Mouse (Mus musculus): ENCODE results near the gene Atp2c2. TPM values are rescaled to one million over a fixed set of nuclear protein-coding genes. Genes with fewer than 3 reads are reported as not detected.

The Atp2c2 gene
- total RNA-seq, 1 experiment from 2014 or later, result not detected

DNA sequence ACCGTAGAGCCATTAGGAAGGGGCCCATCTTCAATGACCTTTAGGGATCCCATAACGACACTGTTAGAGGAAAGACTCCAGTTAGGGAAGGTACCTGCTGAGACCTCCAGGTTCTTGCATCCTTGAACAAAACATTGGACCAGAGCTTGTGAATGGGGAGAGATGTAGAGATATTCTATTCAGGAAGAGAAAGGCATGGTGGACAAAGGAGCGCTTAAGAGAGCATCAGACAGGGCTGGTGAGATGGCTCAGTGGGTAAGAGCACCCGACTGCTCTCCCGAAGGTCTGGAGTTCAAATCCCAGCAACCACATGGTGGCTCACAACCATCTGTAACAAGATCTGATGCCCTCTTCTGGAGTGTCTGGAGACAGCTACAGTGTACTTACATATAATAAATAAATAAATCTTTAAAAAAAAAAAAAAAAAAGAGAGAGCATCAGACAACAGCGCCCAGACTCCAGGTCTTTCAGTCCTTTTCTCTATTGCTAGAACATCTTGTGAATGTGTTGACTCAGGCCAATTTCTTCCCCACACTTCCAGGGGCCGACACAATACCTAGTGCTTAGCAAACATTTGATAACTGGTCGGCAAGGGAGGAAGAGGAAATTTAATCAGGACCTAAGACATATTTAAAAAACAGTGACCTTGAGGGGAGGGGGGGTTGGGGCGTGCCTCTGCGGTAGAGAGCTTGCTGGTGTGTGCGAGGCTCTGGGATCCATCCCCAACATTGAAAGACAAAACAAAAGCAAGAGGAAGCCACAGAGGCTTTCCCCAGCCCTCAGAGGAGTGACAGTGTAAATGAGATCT lies 37.5 kb downstream of the Atp2c2 start:
- ATAC-seq (replicated peaks; ENCODE audit: low read depth, poor library complexity, severe bottlenecking), result 0 out of 2 replicates have a peak, but pooled peaks have one; percentile 29

DNA sequence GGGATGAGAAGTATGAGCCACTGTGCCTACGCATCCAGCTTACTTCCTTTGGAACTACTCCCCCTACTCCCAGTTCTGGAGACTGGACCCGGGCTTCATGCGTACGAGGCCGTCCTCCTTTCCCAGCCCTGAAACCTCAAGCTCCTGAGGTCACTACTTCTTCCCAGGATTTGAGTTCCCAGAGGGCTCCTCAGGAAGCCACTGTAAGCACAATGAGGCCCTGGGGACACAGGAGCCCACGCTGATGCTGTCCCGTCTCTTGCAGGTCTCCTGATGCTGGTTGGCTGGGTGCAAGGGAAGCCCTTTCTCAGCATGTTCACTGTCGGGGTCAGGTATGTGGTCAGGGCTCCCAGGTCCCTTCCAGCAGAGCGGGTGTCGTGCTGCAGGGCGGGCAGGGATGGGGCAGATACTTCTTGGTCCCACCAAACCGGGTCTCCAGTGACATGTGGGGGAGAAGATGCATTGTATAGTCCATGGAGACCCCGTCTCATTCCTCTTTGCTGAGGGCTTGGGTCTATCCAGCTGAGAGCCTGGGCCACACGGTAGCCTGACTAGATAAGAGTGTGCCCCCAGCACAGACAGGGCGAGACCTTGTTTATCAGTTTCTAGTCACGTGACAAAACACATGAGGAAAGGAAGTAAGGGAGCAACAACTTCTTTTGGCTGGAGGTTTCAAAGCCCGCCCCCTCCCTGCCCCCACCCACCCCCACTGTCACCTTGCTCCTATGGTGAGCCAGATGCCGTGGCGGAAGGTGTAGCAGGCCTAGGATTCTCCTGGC lies 38.5 kb downstream of the Atp2c2 start:
- no peak for ATAC-seq (replicated peaks; ENCODE audit: low read depth, poor library complexity, severe bottlenecking)

DNA sequence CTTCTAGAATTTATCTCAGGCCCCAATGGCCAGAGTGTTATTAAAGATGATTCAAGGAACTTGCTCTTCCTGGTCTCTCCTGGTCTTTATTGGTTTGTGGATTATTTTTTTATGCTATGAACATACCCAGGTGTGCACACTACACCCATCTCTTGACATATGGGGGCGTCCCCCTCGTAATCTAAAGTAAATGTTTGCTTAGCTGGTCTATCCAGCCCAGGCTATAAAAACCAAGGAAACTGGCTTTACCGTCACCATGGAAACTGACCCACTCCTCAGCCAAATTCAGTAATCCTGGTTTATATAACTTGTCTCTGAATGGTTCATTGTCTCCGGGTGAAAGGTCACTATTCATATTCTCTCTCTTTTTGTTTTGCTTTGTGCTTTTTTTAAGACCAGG lies 40.8 kb downstream of the Atp2c2 start:
- ATAC-seq (replicated peaks; ENCODE audit: low read depth, poor library complexity, severe bottlenecking), result no peak

DNA sequence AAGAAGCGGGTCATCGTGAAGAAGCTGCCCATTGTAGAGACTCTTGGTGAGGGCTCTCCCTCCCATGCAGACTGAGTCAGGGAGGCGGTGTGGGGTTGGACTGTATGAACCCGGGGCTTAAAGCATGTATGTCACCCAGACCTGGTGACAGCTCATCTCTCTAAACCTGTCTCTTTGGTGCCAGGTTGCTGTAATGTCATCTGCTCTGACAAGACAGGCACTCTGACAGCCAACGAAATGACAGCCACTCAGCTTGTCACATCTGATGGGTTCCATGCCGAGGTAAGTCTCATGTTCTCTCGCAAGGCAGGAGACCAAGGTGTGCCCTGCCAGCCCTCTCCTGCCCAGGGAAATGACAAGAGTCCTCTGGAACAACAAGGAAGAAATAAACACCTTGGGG lies 42.6 kb downstream of the Atp2c2 start:
- no peak for ATAC-seq (replicated peaks; ENCODE audit: low read depth, poor library complexity, severe bottlenecking)

DNA sequence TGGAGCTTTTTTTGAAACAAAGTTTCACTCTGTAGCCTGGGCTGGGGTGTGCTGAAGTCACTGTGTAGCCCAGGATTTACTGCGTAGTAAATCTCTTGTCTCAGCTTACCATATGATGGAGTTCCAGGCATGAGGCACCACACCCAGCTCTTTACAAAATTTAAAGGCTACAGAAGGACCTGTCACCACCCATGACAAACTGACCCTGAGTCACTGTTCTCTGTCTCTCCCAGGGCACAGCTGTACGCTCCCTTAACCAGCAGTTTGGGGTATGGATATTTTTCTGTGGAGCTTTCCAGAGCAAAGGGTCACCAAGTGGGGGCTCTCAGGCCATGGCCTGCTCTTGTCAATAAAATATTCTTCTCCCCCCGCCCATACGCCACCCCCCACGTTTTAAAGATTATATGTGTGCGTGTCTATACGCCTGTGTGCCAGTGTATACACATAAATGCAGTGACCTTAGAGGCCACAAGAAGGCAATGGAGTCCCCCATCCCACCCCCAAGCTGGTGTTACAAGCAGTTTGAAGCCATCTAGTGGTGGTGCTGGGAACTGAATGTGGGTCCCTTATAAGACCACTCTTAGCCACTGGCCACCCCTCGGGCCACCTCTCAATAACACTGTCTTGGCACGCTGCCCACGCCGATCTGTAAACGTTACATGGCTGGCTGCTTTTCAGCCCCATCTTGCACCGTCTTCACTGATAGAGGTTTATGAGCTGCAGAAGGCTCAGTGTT lies 43.6 kb downstream of the Atp2c2 start:
- ATAC-seq (replicated peaks; ENCODE audit: low read depth, poor library complexity, severe bottlenecking), result peak; percentile 80

DNA sequence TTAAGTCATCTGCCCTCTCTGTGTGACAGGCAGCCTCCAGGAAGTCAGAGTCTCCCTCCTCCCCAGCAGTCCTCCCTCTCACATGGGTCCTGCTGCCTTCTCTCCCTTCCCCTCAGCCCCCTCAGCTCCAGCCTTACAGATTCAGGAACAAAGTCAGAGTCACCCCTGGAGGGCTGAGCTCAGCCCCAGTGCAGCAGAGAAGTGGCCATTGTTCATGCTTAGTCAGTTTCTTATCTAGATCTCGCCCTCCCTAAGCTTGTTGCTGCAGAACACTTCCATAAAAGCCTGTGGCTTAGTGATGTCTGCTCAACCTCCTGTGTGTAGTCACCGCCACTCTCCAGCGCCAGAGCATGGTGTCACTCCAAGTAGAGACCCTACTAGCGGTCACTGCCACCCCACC lies 44.8 kb downstream of the Atp2c2 start:
- ATAC-seq (replicated peaks; ENCODE audit: low read depth, poor library complexity, severe bottlenecking), result peak; percentile 57

DNA sequence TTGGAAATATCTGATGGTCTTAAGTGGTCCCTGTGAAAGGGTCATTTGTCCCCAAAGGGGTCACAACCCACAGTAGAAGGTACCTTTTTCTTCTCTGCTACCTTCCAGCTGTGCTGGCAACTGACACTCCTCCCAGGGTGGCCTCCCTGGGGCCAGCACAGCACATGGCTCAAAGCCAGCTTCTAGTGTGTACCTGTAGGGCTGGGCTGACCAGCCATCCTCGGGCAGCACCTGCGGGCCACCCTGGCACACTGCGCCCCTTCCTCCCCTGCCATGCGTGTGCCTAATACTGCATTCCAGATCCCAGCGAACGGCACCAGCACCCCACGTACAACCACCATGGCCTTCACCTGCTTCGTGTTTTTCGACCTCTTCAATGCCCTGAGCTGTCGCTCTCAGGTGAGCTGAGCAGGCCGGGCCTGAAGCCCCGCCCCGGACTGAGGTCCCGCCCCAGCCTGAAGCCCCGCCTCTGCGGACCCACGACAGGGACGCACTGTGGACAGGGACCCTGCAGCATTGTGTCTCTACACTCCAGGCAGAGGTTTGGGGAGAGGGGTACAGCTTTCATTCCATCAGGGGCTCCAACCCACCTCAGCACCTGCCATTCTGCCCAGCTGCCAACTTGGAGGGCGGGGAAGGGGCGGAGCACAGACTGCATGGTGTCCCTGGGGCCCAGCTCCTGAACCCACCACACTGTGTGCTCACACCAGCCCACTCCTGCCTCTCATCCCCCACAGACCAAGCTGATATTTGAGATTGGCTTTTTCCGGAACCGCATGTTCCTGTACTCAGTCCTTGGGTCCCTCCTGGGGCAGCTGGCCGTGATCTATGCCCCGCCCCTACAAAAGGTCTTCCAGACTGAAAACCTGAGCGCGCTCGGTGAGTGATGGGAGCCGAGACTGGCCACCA lies 55.7 kb downstream of the Atp2c2 start:
- ATAC-seq (replicated peaks; ENCODE audit: low read depth, poor library complexity, severe bottlenecking), result peak; percentile 75

DNA sequence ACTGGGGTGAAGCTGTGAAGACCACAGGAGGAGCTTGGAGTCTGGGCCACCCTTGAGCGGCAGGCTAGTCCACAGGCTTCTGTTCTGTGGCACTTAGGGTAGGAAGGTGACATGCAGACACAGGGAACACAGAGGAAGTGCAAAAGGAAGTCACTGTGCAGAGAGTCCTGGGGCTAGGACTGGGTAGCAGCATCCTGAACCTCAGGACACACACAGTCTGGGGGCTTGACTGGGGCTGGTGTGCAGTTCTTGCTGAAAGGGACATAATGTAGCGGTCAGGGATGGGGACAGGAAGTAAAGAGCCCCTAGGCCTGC lies 56.3 kb downstream of the Atp2c2 start:
- no peak for ATAC-seq (replicated peaks; ENCODE audit: low read depth, poor library complexity, severe bottlenecking)

DNA sequence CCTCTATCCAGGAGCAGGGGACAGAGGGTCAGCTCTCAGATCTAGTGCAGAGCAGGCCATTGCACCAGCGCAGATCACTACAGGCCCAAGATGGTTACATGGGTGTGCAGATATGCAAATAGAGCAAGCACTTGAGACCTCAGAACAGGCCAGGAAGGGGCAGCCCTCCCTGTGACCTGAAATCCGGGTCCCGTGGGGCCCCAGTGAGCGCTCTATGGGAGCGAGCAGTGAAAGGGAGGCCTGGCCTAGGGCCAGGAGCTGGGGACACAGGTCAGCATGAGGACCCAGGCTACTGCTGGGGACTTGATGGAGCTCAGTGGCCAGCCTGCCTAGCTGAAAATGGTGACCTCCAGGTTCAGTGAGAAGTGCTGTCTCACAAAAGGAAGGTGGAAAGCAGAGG lies 56.7 kb downstream of the Atp2c2 start:
- ATAC-seq (replicated peaks; ENCODE audit: low read depth, poor library complexity, severe bottlenecking), result no peak

DNA sequence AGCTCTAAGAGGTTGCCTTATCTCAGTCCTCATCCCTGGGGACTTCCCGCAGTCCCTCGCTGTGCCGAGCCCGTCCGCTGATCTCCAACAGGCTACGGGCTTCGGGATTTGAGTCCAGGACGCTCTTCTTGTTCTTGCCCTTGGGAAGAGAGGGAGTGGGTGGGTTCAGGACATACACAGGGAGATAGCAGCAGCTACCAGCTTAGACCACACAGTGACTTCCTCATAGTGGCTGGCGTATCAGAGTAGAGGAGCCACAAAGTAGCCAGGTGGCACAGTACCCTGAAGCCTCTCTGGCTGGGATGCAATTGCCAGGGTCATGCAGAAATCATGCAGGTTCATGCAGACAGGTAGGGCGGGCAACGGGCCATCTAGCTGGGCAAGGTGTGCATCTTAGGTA lies 61.9 kb downstream of the Atp2c2 start:
- ATAC-seq (replicated peaks; ENCODE audit: low read depth, poor library complexity, severe bottlenecking), result 0 out of 2 replicates have a peak, but pooled peaks have one; percentile 12

DNA sequence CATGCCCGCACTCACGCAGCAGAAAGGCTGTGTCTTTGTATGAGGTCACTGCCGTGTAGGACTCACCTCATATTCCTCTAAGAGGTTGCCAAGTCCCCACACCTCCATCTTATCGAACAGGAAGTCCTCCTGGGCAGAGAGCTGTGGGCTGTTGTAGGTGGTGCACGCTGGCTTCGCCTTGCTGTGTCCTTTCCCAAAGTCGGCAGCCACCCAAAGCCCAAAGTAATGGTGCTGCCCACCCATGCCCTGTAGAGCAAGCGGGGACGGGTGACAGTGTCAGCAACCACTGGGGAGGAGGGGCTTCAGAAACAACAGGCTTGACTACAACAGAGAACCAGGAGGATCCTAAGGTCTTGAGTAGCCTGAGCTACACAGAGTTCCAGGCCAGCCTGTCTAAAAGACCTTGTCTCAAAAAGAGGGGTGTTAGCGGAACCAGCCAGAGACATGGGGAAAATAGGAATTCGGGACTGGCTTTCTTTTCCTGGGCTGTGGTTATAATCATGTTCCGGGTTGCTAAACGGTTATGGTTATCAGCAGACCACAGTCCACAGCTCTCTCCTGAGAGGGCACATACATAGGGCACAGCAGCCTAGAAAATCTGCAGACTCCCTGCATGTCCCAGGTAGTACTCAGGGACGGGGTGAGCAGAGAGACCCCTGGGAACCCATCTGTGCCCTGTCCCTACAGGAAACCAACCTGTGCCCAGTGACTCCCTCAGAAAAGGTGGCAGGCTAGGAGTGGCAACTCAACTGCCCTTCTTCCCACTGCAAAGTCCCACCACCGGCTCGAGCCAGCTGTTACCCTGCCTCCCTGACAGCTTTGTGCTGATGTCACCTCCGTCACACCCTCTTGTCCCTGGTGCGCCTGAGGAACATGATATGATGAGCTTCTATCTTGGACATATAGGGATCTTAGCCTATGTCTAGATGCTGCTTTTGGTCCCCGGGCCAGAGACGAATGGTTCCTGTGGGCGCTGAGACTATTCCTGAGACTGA lies 62.7 kb downstream of the Atp2c2 start:
- ATAC-seq (replicated peaks; ENCODE audit: low read depth, poor library complexity, severe bottlenecking), result peak; percentile 59

DNA sequence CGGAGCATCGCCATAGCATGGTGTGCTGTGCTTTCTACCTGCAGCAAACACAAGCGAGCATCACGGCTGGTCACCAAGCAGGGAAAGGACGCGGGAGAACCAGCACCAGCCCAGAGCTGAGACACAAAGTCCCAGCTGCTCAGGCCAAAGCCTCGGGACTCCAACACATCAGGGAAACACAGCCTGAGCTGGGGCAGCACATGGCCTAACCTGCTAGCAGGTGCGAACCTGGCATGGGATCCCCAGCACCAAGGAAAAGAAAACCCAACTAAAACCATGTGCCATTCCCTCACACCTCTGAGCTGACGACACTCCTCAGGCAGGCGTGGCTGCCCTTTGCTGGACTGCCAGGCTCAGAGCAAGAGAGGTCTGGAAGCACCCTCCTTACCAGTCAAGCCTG lies 65.5 kb downstream of the Atp2c2 start:
- ATAC-seq (replicated peaks; ENCODE audit: low read depth, poor library complexity, severe bottlenecking), result no peak

DNA sequence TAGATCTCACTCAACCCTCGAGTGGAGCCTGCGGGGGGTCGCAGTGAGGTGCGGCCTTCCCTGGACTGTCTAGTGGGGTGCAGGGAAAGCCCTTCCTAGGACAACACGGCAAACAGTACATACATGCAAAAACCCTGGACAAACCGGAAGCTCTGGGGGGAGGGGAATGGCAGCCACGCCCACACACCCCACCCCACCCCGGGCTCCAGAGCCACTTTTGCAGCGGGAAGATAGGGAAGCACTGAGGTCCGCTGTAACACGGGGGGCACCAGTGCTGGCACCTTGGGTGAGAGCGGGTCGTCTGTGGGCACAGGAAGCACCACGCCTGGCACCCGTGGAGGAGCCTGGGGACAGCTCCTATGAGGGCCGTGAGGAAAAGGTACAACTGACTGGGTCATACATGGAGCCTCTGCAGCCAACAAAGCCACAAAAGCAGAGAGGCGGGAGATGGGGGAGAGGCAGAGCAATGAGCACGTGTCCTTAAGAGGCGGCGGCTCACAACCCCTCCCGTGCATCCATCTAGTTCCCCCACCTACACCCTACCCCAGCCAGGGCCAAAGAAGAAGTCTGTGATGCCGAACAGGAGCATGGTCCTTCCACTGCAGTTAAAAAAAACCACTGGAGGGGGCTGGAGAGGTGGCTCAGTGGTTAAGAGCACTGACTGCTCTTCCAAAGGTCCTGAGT lies 66.1 kb downstream of the Atp2c2 start:
- 0 out of 2 replicates have a peak, but pooled peaks have one; percentile 15 for ATAC-seq (replicated peaks; ENCODE audit: low read depth, poor library complexity, severe bottlenecking)

DNA sequence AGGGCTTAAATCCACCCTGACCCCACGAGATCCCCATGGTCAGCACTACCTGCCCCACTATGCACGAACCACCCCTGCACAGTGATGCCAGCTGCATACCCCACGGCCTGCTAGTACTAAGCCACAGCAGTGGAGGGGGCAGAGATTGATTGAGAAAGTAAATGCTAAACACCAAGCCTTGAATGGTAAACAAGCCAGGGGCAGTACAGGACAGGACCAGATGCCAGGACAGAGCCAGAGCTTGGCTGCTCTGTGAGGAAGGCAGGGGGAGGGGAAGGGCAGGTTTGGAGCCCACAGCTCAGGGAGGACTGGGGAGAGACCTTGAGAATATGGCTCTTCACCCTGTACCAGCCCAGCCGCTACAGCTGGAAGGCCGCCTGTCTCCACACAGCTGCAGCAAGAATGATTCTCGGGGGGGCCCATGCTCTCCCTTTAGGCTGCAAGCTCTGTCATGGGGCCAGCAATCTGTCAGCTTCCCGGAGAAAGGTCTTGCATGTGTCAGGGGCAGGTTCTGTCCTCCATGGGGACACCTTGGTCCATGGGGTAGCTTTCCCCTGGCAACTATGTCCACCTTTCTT lies 76.9 kb downstream of the Atp2c2 start:
- no peak for ATAC-seq (replicated peaks; ENCODE audit: low read depth, poor library complexity, severe bottlenecking)

DNA sequence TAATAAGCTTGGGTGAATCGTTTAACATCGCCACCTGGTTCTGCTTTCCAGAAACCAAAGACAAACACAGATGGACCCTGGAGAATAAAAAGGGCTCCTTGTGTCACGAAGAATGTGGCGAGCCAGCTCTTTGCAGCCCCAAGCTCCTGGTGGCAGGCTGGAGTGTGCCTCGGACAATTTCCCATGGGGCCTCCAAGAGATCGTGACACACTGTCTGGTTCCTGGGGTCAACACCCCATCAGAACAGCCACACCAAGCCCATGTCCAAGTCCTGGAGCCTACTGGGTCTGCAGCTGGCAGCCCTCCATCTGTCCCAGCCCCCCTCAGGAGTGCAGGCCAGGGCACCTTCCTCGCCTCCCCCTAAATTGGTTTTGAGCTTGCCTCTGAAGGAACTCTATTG lies 78.0 kb downstream of the Atp2c2 start:
- ATAC-seq (replicated peaks; ENCODE audit: low read depth, poor library complexity, severe bottlenecking), result peak; percentile 2; the same call in 1 of the 2 replicates

DNA sequence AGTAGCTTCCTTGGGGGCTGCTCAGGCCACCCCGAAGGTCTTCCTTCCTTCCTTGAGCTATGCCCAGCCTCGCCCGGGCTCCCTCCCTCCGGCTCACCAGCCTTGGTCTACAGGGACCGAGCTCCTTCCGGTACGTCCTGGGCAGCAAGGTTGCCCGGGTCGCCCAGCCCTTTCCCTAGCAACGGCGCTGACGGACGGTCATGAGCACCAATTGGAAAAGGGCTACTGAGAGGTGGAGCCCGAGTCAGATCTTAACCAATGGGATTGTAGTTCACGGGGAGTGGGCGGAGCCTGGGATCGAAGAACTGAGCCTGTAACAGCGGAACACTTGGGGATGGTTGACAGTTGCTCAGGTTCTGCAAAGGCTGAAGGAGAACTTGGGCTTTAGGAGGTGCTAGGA lies 78.5 kb downstream of the Atp2c2 start, which contains the start of gene Tldc1:
Gene Tldc1 (minus strand): TSS at position 154 of the 400 bp plus-strand sequence.
- ATAC-seq (replicated peaks; ENCODE audit: low read depth, poor library complexity, severe bottlenecking), result peak; percentile 92

DNA sequence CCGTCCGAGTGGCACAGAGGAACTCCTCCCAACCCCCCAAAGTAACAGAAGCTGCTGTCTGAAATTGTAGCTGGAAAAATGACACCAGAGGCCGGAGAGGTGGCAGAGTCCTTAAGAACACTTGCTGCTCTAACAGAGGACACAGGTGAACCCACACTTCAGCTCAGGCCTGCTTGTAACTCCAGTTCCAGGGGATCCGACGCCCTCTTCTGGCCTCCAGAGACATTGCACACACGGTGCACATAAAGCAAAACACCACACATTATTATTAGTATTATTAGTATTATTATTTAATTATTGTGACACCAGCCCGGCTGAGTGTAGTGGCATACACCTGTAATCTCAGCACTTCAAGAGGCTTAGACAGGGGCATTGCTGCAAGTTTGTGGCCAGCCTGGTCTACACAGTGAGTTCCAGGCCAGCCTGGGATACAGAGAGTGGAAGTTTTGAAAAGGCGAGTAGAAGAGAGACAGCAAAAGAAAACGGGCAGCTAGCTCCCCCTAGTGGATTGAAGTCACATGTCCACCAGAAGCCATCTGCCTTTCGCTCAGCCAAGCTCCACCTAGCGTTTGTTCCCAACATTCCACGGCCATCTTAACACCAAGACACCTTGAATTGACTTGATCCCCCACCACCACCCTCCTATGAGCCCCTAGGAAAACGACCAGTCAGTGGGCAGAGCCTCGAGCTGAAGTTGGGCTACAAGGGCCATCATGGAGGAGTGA lies 79.4 kb downstream of the Atp2c2 start:
- peak; percentile 48 for ATAC-seq (replicated peaks; ENCODE audit: low read depth, poor library complexity, severe bottlenecking)

All from common myeloid progenitor, adult 5-6 weeks (primary cell).